Comparison of ENCODE assay signal across 8 mouse cellular contexts in genomic region chr5:143464100-143464756, GRCm38 (mm10). TPM values are rescaled to one million over a fixed set of nuclear protein-coding genes. Genes with fewer than 3 reads are reported as not detected.
DNase-seq lines count a peak whose midpoint lies in the region; ATAC-seq and TF ChIP-seq lines count a peak whose summit lies in the region.

Gene Daglb (plus strand): TSS chr5:143464584.

- no peak for TF ChIP-seq CTCF in cortical plate, adult 2 months (IDR thresholded peaks at IDR 0.05; ENCODE audit: extremely low read depth, insufficient read depth, low read length)

- H3K4me1 ChIP-seq in cortical plate, adult 2 months (ENCODE audit: control insufficient read depth, insufficient read depth, low read length) = peaks cover 2% of the 10 kb centered on the region; the same call in 1 of the 2 replicates

- H3K27ac ChIP-seq in cortical plate, adult 2 months (ENCODE audit: insufficient read depth, low read length) = 0 out of 2 replicates have a peak within 1 kb of the TSS, but pooled peaks have one; percentile 15

- peak; percentile 92 for ATAC-seq in activated CD4-positive, CD25-positive, alpha-beta regulatory T cell, adult 4 months
- peak; percentile 85 for ATAC-seq in megakaryocyte progenitor cell, adult 5-6 weeks (replicated peaks; ENCODE audit: poor library complexity)

- peak within 1 kb of the TSS; percentile 63 for H3K4me3 ChIP-seq in cortical plate, adult 2 months (ENCODE audit: insufficient read depth, low read length)

- peak; percentile 88 for DNase-seq in gastrocnemius, postnatal 10 days
- DNase-seq in induced T-regulatory cell, adult 2 months (ENCODE audit: low read depth) = peak; percentile 90
- peak; percentile 72 to 88 for DNase-seq in left cerebral cortex, adult 9 months (ENCODE audit: low spot score in 2 of 2)
- DNase-seq in right cerebral cortex, postnatal 14 days = peak; percentile 93
- peak; percentile 73 to 86 for DNase-seq in urinary bladder, postnatal 36 days (ENCODE audit: low spot score in 2 of 2)

- peak; percentile 88 for TF ChIP-seq POLR2A in cortical plate, adult 2 months (IDR thresholded peaks at IDR 0.05; ENCODE audit: extremely low read depth, insufficient read depth, low read length)

RNA-seq across cellular contexts. Expression of gene Daglb, which starts in this region (rescaled TPM):
- 10 to 100 TPM in 1 of 2 experiments, 1 to 10 TPM in 1; 8.5 to 10.6 TPM for polyA plus RNA-seq in activated CD4-positive, CD25-positive, alpha-beta regulatory T cell, adult 4 months (2017; shearing (Covaris generic))
- polyA plus RNA-seq in cortical plate, adult 2 months (2012; rRNA removed) = 30.4 and 32.4 TPM in 2 replicates
- 1 to 10 TPM; 4.2 to 5.7 TPM for total RNA-seq in gastrocnemius, postnatal 10 days (2021)
- total RNA-seq in megakaryocyte progenitor cell, adult 5-6 weeks (2015) = 13.4 and 15.3 TPM in 2 replicates
- total RNA-seq in megakaryocyte progenitor cell, adult 5-6 weeks (2017) = 22.7 and 25.9 TPM in 2 replicates

Comparison
In these comparisons a context has a peak if more than half of its experiments do, and no peak if none do; other contexts are left out.
1. Peak in every context shown above with its lines: DNase-seq, ATAC-seq, H3K4me3 ChIP-seq and H3K27ac ChIP-seq.